Mouse (Mus musculus): Measurements from ENCODE around the gene Nek8. TPM values are rescaled to one million over a fixed set of nuclear protein-coding genes. Genes with fewer than 3 reads are reported as not detected.
A peak's percentile ranks its signal among the peaks of the same experiment; 100 is the strongest.

Gene Nek8
- total and polyA plus RNA-seq, 3 experiments: 7.1 to 8.3 (median 7.4) TPM

DNA sequence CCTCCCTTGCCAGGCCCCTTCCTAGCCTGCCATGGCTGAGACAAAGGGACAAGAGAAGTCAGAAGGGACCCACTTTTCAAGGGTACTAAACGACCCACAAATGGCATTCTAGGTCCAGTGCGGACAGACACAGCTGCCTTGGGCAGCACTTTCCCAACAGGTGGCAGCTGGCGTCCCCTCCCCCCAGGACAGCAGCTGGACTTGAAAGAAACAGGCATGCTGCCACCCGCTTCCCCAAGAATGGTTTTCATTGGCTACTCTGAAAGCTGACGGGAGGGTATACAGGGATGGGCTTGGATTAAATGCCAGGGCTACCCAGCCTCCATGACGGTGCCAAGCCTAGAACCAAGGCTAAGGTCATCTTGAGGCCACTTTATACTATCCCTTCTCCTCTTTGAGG lies 14.0 kb downstream of the Nek8 start:
- dilution Hi-C loops (cut with MboI; ENCODE audit: extremely low pct_ligation_motif_present, extremely low pct_unique_long_range_greater_than_20kb, low sequenced_read_pairs): no loop called here
- DNase-seq (ENCODE audit: extremely low read depth): no peak
- peaks cover 33% of the 10 kb centered on the region for H3K79me2 ChIP-seq (replicated peaks; ENCODE audit: control insufficient read depth, extremely low read depth, insufficient read depth, poor library complexity, severe bottlenecking)
- no peak for TF ChIP-seq ZMIZ1 (IDR thresholded peaks at IDR 0.05; ENCODE audit: low read depth, low read length)
- TF ChIP-seq CHD2 (IDR thresholded peaks at IDR 0.05; ENCODE audit: low read length): peak; percentile 20; the same call in 1 of the 2 replicates
- TF ChIP-seq RAD21 (IDR thresholded peaks at IDR 0.05; ENCODE audit: low read depth, low read length): no peak
- TF ChIP-seq SMC3 (IDR thresholded peaks at IDR 0.05; ENCODE audit: low read depth, low read length): no peak
- no peak for TF ChIP-seq HCFC1 (IDR thresholded peaks at IDR 0.05; ENCODE audit: low read depth, low read length)
- TF ChIP-seq ZC3H11A (IDR thresholded peaks at IDR 0.05; ENCODE audit: low read depth, low read length): no peak
- TF ChIP-seq CTCF (conservative IDR thresholded peaks at IDR 0.05 in 1 of 2, IDR thresholded peaks at IDR 0.05 in 1 of 2; ENCODE audit: low read depth in 2 of 2, low read length in 2 of 2): no peak
- no peak for TF ChIP-seq MAZ (IDR thresholded peaks at IDR 0.05; ENCODE audit: low read depth, low read length)
- no peak for TF ChIP-seq USF2 (conservative IDR thresholded peaks at IDR 0.05; ENCODE audit: low read depth, low read length)
- TF ChIP-seq JUN (IDR thresholded peaks at IDR 0.05; ENCODE audit: insufficient read depth, low read depth, low read length): no peak
- TF ChIP-seq CHD1 (IDR thresholded peaks at IDR 0.05; ENCODE audit: low read depth, low read length): no peak
- TF ChIP-seq POLR2AphosphoS2 (IDR thresholded peaks at IDR 0.05; ENCODE audit: low read depth, low read length): peak; percentile 12; the same call in 1 of the 2 replicates
- TF ChIP-seq E2F4 (IDR thresholded peaks at IDR 0.05; ENCODE audit: insufficient replicate concordance, low read depth, low read length): no peak
- no peak for TF ChIP-seq TBP (conservative IDR thresholded peaks at IDR 0.05; ENCODE audit: low read depth, low read length)
- no peak for TF ChIP-seq UBTF (IDR thresholded peaks at IDR 0.05; ENCODE audit: low read depth, low read length)
- 0 out of 2 replicates have a peak, but pooled peaks have one; percentile 12 for TF ChIP-seq EP300 (IDR thresholded peaks at IDR 0.05; ENCODE audit: low read length)
- peak; percentile 74 for TF ChIP-seq TCF12 (IDR thresholded peaks at IDR 0.05; ENCODE audit: low read depth, low read length)
- TF ChIP-seq BHLHE40 (IDR thresholded peaks at IDR 0.05; ENCODE audit: low read depth, low read length): no peak
- no peak for TF ChIP-seq USF1 (IDR thresholded peaks at IDR 0.05; ENCODE audit: low read depth, low read length)
- TF ChIP-seq ZNF384 (IDR thresholded peaks at IDR 0.05; ENCODE audit: low read depth, low read length): no peak
- TF ChIP-seq ZKSCAN1 (IDR thresholded peaks at IDR 0.05; ENCODE audit: borderline replicate concordance, low read depth, low read length): no peak
- no peak for TF ChIP-seq NELFE (IDR thresholded peaks at IDR 0.05; ENCODE audit: low read depth, low read length)
- TF ChIP-seq JUND (conservative IDR thresholded peaks at IDR 0.05; ENCODE audit: low read depth, low read length): no peak
- TF ChIP-seq MYC (IDR thresholded peaks at IDR 0.05; ENCODE audit: low read depth, low read length): no peak
- no peak for TF ChIP-seq POLR2A (IDR thresholded peaks at IDR 0.05; ENCODE audit: low read depth, low read length)
- no peak for TF ChIP-seq MEF2A (IDR thresholded peaks at IDR 0.05; ENCODE audit: borderline replicate concordance, low read depth, low read length)
- TF ChIP-seq IRF4 (IDR thresholded peaks at IDR 0.05; ENCODE audit: low read depth, low read length): no peak
- no peak for TF ChIP-seq NRF1 (IDR thresholded peaks at IDR 0.05; ENCODE audit: low read depth, low read length)
- no peak for TF ChIP-seq MAX (IDR thresholded peaks at IDR 0.05; ENCODE audit: low read length)
- H3K27me3 ChIP-seq (replicated peaks): no peaks in the 10 kb centered on the region
- in situ Hi-C loops (cut with MboI; ENCODE audit: low pct_ligation_motif_present, low pct_unique_long_range_greater_than_20kb, low sequenced_read_pairs): no loop called here
- peak overlapping the region; percentile 68 for H3K9ac ChIP-seq (ENCODE audit: insufficient read depth, low read depth)
- peaks cover 24 to 53% of the 10 kb centered on the region in 2 experiments for H3K4me1 ChIP-seq (ENCODE audit: control insufficient read depth in 1 of 2, insufficient read depth in 2 of 2)
- H3K9me3 ChIP-seq (replicated peaks; ENCODE audit: low read length): no peaks in the 10 kb centered on the region
- H3K36me3 ChIP-seq (replicated peaks in 1 of 2; ENCODE audit: control insufficient read depth in 1 of 2, insufficient read depth in 1 of 2, low read length in 1 of 2): peaks cover 44 to 59% of the 10 kb centered on the region in 2 experiments
- peak overlapping the region in 2 of 3 experiments; percentile 73 to 97 for H3K4me3 ChIP-seq (replicated peaks in 1 of 3; ENCODE audit: low read depth in 2 of 3, low read length in 2 of 3, poor library complexity in 1 of 3)
- peak overlapping the region; percentile 91; the same call in 1 of the 2 replicates for H3K27ac ChIP-seq (ENCODE audit: insufficient read depth, low read depth)
- H3K4me2 ChIP-seq (ENCODE audit: insufficient read depth, low read depth, poor library complexity, severe bottlenecking): peak overlapping the region; percentile 79

Data from CH12.LX (cell line).